Mouse (Mus musculus): ENCODE results near the gene Cldn9. TPM values are rescaled to one million over a fixed set of nuclear protein-coding genes. Genes with fewer than 3 reads are reported as not detected.

Gene Cldn9
- polyA plus RNA-seq, 1 experiment: 1.7 TPM

GRCm38 (mm10) chr17:23683226-23683625 is 600 bp downstream of the Cldn9 start:
- Histone ChIP-seq H3K4me1 (ENCODE audit: control insufficient read depth, insufficient read depth, low read length) (peaks cover 12% of the 10 kb centered on the region), H3K27me3 (ENCODE audit: control insufficient read depth, insufficient read depth, low read length, poor library complexity, severe bottlenecking) (no peaks in the 10 kb centered on the region), H3K9me3 (replicated peaks; ENCODE audit: control insufficient read depth, insufficient read depth, low read length, poor library complexity, severe bottlenecking) (no peaks in the 10 kb centered on the region), H3K9ac (ENCODE audit: low read depth, poor library complexity, severe bottlenecking) (peak overlapping the region; percentile 4; the same call in 1 of the 2 replicates), H3K27ac (ENCODE audit: insufficient read depth, low read length) (no peak overlapping the region), H3K36me3 (ENCODE audit: control insufficient read depth, insufficient read depth, low read length, poor library complexity, severe bottlenecking) (0 out of 2 replicates have a peak, but pooled peaks cover 6% of the 10 kb centered on the region), H3K4me3 (ENCODE audit: low read depth, low read length) (peak overlapping the region; percentile 63)
- TF ChIP-seq POLR2A (IDR thresholded peaks at IDR 0.05; ENCODE audit: insufficient read depth, low read length) (no peak), CTCF (IDR thresholded peaks at IDR 0.05; ENCODE audit: low read depth, low read length) (no peak), EP300 (IDR thresholded peaks at IDR 0.05; ENCODE audit: insufficient read depth, low read depth, low read length) (no peak)

GRCm38 (mm10) chr17:23682530-23682929 is 1.3 kb downstream of the Cldn9 start:
- Histone ChIP-seq H3K4me3 (ENCODE audit: low read depth, low read length) (peak overlapping the region; percentile 63; the same call in 1 of the 2 replicates), H3K36me3 (ENCODE audit: control insufficient read depth, insufficient read depth, low read length, poor library complexity, severe bottlenecking) (0 out of 2 replicates have a peak, but pooled peaks cover 6% of the 10 kb centered on the region), H3K9me3 (replicated peaks; ENCODE audit: control insufficient read depth, insufficient read depth, low read length, poor library complexity, severe bottlenecking) (no peaks in the 10 kb centered on the region), H3K4me1 (ENCODE audit: control insufficient read depth, insufficient read depth, low read length) (peaks cover 12% of the 10 kb centered on the region), H3K27ac (ENCODE audit: insufficient read depth, low read length) (no peak overlapping the region), H3K9ac (ENCODE audit: low read depth, poor library complexity, severe bottlenecking) (no peak overlapping the region), H3K27me3 (ENCODE audit: control insufficient read depth, insufficient read depth, low read length, poor library complexity, severe bottlenecking) (no peaks in the 10 kb centered on the region)
- TF ChIP-seq EP300 (IDR thresholded peaks at IDR 0.05; ENCODE audit: insufficient read depth, low read depth, low read length) (no peak), POLR2A (IDR thresholded peaks at IDR 0.05; ENCODE audit: insufficient read depth, low read length) (no peak), CTCF (IDR thresholded peaks at IDR 0.05; ENCODE audit: low read depth, low read length) (no peak)

- H3K27ac ChIP-seq (ENCODE audit: insufficient read depth, low read length): peak overlapping the region; percentile 51; the same call in 1 of the 2 replicates
- H3K36me3 ChIP-seq (ENCODE audit: control insufficient read depth, insufficient read depth, low read length, poor library complexity, severe bottlenecking): 0 out of 2 replicates have a peak, but pooled peaks cover 6% of the 10 kb centered on the region
- H3K4me3 ChIP-seq (ENCODE audit: low read depth, low read length): no peak overlapping the region
- no peaks in the 10 kb centered on the region for H3K27me3 ChIP-seq (ENCODE audit: control insufficient read depth, insufficient read depth, low read length, poor library complexity, severe bottlenecking)
- H3K9ac ChIP-seq (ENCODE audit: low read depth, poor library complexity, severe bottlenecking): no peak overlapping the region
- TF ChIP-seq CTCF (IDR thresholded peaks at IDR 0.05; ENCODE audit: low read depth, low read length) (no peak), POLR2A (IDR thresholded peaks at IDR 0.05; ENCODE audit: insufficient read depth, low read length) (no peak), EP300 (IDR thresholded peaks at IDR 0.05; ENCODE audit: insufficient read depth, low read depth, low read length) (no peak)
- H3K9me3 ChIP-seq (replicated peaks; ENCODE audit: control insufficient read depth, insufficient read depth, low read length, poor library complexity, severe bottlenecking): no peaks in the 10 kb centered on the region
- H3K4me1 ChIP-seq (ENCODE audit: control insufficient read depth, insufficient read depth, low read length): peaks cover 12% of the 10 kb centered on the region
Measured at GRCm38 (mm10) chr17:23682092-23682491, 1.7 kb downstream of the Cldn9 start.

- H3K9ac ChIP-seq (ENCODE audit: low read depth, poor library complexity, severe bottlenecking): no peak overlapping the region
Measured at GRCm38 (mm10) chr17:23681086-23681485, 2.7 kb downstream of the Cldn9 start.

GRCm38 (mm10) chr17:23680336-23680735 is 3.5 kb downstream of the Cldn9 start:
- Histone ChIP-seq H3K27ac (ENCODE audit: insufficient read depth, low read length) (no peak overlapping the region), H3K36me3 (ENCODE audit: control insufficient read depth, insufficient read depth, low read length, poor library complexity, severe bottlenecking) (0 out of 2 replicates have a peak, but pooled peaks cover 6% of the 10 kb centered on the region), H3K9me3 (replicated peaks; ENCODE audit: control insufficient read depth, insufficient read depth, low read length, poor library complexity, severe bottlenecking) (no peaks in the 10 kb centered on the region), H3K4me3 (ENCODE audit: low read depth, low read length) (peak overlapping the region; percentile 80), H3K9ac (ENCODE audit: low read depth, poor library complexity, severe bottlenecking) (peak overlapping the region; percentile 38), H3K27me3 (ENCODE audit: control insufficient read depth, insufficient read depth, low read length, poor library complexity, severe bottlenecking) (no peaks in the 10 kb centered on the region), H3K4me1 (ENCODE audit: control insufficient read depth, insufficient read depth, low read length) (peaks cover 14% of the 10 kb centered on the region)
- TF ChIP-seq POLR2A (IDR thresholded peaks at IDR 0.05; ENCODE audit: insufficient read depth, low read length) (no peak), CTCF (IDR thresholded peaks at IDR 0.05; ENCODE audit: low read depth, low read length) (no peak), EP300 (IDR thresholded peaks at IDR 0.05; ENCODE audit: insufficient read depth, low read depth, low read length) (no peak)

More at GRCm38 (mm10) chr17:23681086-23681485, 2.7 kb downstream of the Cldn9 start:
- Histone ChIP-seq H3K9me3 (replicated peaks; ENCODE audit: control insufficient read depth, insufficient read depth, low read length, poor library complexity, severe bottlenecking) (no peaks in the 10 kb centered on the region), H3K36me3 (ENCODE audit: control insufficient read depth, insufficient read depth, low read length, poor library complexity, severe bottlenecking) (0 out of 2 replicates have a peak, but pooled peaks cover 6% of the 10 kb centered on the region), H3K27me3 (ENCODE audit: control insufficient read depth, insufficient read depth, low read length, poor library complexity, severe bottlenecking) (no peaks in the 10 kb centered on the region), H3K4me3 (ENCODE audit: low read depth, low read length) (no peak overlapping the region), H3K27ac (ENCODE audit: insufficient read depth, low read length) (0 out of 2 replicates have a peak overlapping the region, but pooled peaks have one; percentile 51), H3K4me1 (ENCODE audit: control insufficient read depth, insufficient read depth, low read length) (peaks cover 12% of the 10 kb centered on the region)
- TF ChIP-seq POLR2A (IDR thresholded peaks at IDR 0.05; ENCODE audit: insufficient read depth, low read length) (no peak), EP300 (IDR thresholded peaks at IDR 0.05; ENCODE audit: insufficient read depth, low read depth, low read length) (no peak), CTCF (IDR thresholded peaks at IDR 0.05; ENCODE audit: low read depth, low read length) (no peak)

- Histone ChIP-seq H3K9me3 (replicated peaks; ENCODE audit: control insufficient read depth, insufficient read depth, low read length, poor library complexity, severe bottlenecking) (no peaks in the 10 kb centered on the region), H3K4me1 (ENCODE audit: control insufficient read depth, insufficient read depth, low read length) (peaks cover 13% of the 10 kb centered on the region), H3K36me3 (ENCODE audit: control insufficient read depth, insufficient read depth, low read length, poor library complexity, severe bottlenecking) (0 out of 2 replicates have a peak, but pooled peaks cover 6% of the 10 kb centered on the region), H3K9ac (ENCODE audit: low read depth, poor library complexity, severe bottlenecking) (peak within 1 kb of the TSS; percentile 38), H3K27me3 (ENCODE audit: control insufficient read depth, insufficient read depth, low read length, poor library complexity, severe bottlenecking) (no peaks in the 10 kb centered on the region), H3K27ac (ENCODE audit: insufficient read depth, low read length) (no peak within 1 kb of the TSS), H3K4me3 (ENCODE audit: low read depth, low read length) (peak within 1 kb of the TSS; percentile 80)
- TF ChIP-seq CTCF (IDR thresholded peaks at IDR 0.05; ENCODE audit: low read depth, low read length) (no peak), POLR2A (IDR thresholded peaks at IDR 0.05; ENCODE audit: insufficient read depth, low read length) (peak; percentile 94), EP300 (IDR thresholded peaks at IDR 0.05; ENCODE audit: insufficient read depth, low read depth, low read length) (peak; percentile 71)
Measured at GRCm38 (mm10) chr17:23679127-23679835, 4.5 kb downstream of the Cldn9 start, which contains the start of gene Cldn6. Cldn6 (plus strand) TSS chr17:23679249.

Measured in ES-Bruce4 (cell line).